Mouse (Mus musculus) left cerebral cortex, postnatal 36 days (tissue): Measurements from ENCODE around the gene Thpo. TPM values are rescaled to one million over a fixed set of nuclear protein-coding genes. Genes with fewer than 3 reads are reported as not detected.

Experiments
- DNase-seq, 2 experiments: peaks; one replicate each; pipeline ENCODE4 v3.0.0; 2021 to 2022; ENCODE audit warnings: low spot score in 2 of 2, mixed read lengths in 1 of 2
- intact Hi-C: fragments of 180-260 bp; cut with DNase I; formaldehyde crosslinking; loops from one replicate; pipeline ENCODE4 v1.15.1; 2025
- total RNA-seq, 2 experiments: library from RNA; stranded (reverse); gene quantifications; 2 replicates each; pipeline ENCODE4 v1.2.3; 2021

The Thpo gene
- total RNA-seq, 2 experiments from 2014 or later, result 2.9 to 7.8 TPM

GRCm38 (mm10) chr16:20676702-20677101 lies 57.6 kb downstream of the Thpo start:
- intact Hi-C loops, result no loop called here
- DNase-seq, result no peak

- no peak for DNase-seq
- intact Hi-C loops, result no loop called here
Observed at GRCm38 (mm10) chr16:20675213-20675612, 59.1 kb downstream of the Thpo start.

Other genes with a start within 250 kb of the Thpo start
- gene Eif2b5, start 235.7 kb downstream of the Thpo start, total RNA-seq, result 10 to 100 TPM; 56.4 to 66.8 TPM
- gene Dvl3, start 217.5 kb downstream of the Thpo start, total RNA-seq, result 10 to 100 TPM; 63.5 to 75.7 TPM
- gene Ap2m1, start 199.0 kb downstream of the Thpo start, total RNA-seq, result 100 to 1,000 TPM; 792 to 907 TPM
- gene Abcf3, start 185.9 kb downstream of the Thpo start, total RNA-seq, result 100 to 1,000 TPM in 1 of 2 experiments, 10 to 100 TPM in 1; 88.3 to 102 TPM
- 10 to 100 TPM; 43.0 to 63.7 TPM for gene Vwa5b2, start 145.0 kb downstream of the Thpo start, total RNA-seq
- gene Eef1akmt4, start 122.9 kb downstream of the Thpo start, total RNA-seq, result 1 to 10 TPM; 1.4 to 2.0 TPM
- gene Gm49333, start 122.9 kb downstream of the Thpo start, total RNA-seq, result not detected
- 10 to 100 TPM; 14.5 to 14.6 TPM for gene Alg3, start 122.8 kb downstream of the Thpo start, total RNA-seq
- 100 to 1,000 TPM; 166 to 199 TPM for gene Camk2n2, start 113.2 kb downstream of the Thpo start, total RNA-seq
- 10 to 100 TPM; 19.4 to 28.5 TPM for gene Ece2, start 104.7 kb downstream of the Thpo start, total RNA-seq
- gene Psmd2, start 82.9 kb downstream of the Thpo start, total RNA-seq, result 100 to 1,000 TPM; 214 to 240 TPM
- 100 to 1,000 TPM; 281 to 286 TPM for gene Eif4g1, start 66.2 kb downstream of the Thpo start, total RNA-seq
- gene Fam131a, start 41.3 kb downstream of the Thpo start, total RNA-seq, result 100 to 1,000 TPM; 303 to 372 TPM
- 10 to 100 TPM; 21.7 to 25.5 TPM for gene Polr2h, start 16.8 kb downstream of the Thpo start, total RNA-seq
- gene Clcn2, start 16.8 kb downstream of the Thpo start, total RNA-seq, result 10 to 100 TPM; 59.1 to 72.2 TPM
- gene Chrd, start 1.4 kb downstream of the Thpo start, total RNA-seq, result 10 to 100 TPM; 33.6 to 46.4 TPM